Mouse (Mus musculus) G1E (cell line): ENCODE data around the gene Epop.

Source experiments
- CTCF ChIP-seq: IDR thresholded peaks from 2 replicates; pipeline ENCODE4 v1.5.1; 2012; ENCODE audit warnings: low read depth, low read length, inconsistent platforms, mixed read lengths
- GATA1 ChIP-seq: IDR thresholded peaks from 2 replicates; pipeline ENCODE4 v1.6.1; 2012; ENCODE audit warnings: borderline replicate concordance, low read length, inconsistent platforms, mixed read lengths
- POLR2AphosphoS5 ChIP-seq: IDR thresholded peaks from 2 replicates; pipeline ENCODE4 v1.6.1; 2012; ENCODE audit warnings: low read depth, low read length, inconsistent platforms; ENCODE audit not compliant: insufficient replicate concordance

GRCm38 (mm10) chr11:97670234-97671176 is 41.0 kb upstream of the Epop start:
- TF ChIP-seq CTCF: no peak
- TF ChIP-seq GATA1: no peak
- no peak for TF ChIP-seq POLR2AphosphoS5
